Mouse (Mus musculus): ENCODE data around the gene Zbtb20. TPM values are rescaled to one million over a fixed set of nuclear protein-coding genes. Genes with fewer than 3 reads are reported as not detected.

Zbtb20 gene
- polyA plus RNA-seq, 1 experiment from 2014 or later, result 5.2 TPM

GRCm38 (mm10) chr16:43463684-43464475 is 588.2 kb downstream of the Zbtb20 start:
- 93% methylated on average over 13 of the region's 13 CpGs for WGBS (ENCODE audit: missing documents)

GRCm38 (mm10) chr16:43464476-43465080 is 588.9 kb downstream of the Zbtb20 start:
- Histone ChIP-seq H3K27ac (no peak overlapping the region), H3K4me3 (ENCODE audit: inconsistent target) (no peak overlapping the region), H3K36me3 (ENCODE audit: inconsistent target) (no peaks in the 10 kb centered on the region), H3K79me2 (ENCODE audit: inconsistent target) (no peaks in the 10 kb centered on the region)
- WGBS (ENCODE audit: missing documents), result 89% methylated on average over 9 of the region's 10 CpGs

More at GRCm38 (mm10) chr16:43463684-43464475, 588.2 kb downstream of the Zbtb20 start:
- Histone ChIP-seq H3K36me3 (ENCODE audit: inconsistent target) (no peaks in the 10 kb centered on the region), H3K4me3 (ENCODE audit: inconsistent target) (no peak overlapping the region), H3K27ac (no peak overlapping the region), H3K79me2 (ENCODE audit: inconsistent target) (no peaks in the 10 kb centered on the region)

- H3K36me3 ChIP-seq (ENCODE audit: inconsistent target), result no peaks in the 10 kb centered on the region
- WGBS (ENCODE audit: missing documents), result 89% methylated on average over 3 of the region's 3 CpGs
- H3K79me2 ChIP-seq (ENCODE audit: inconsistent target), result no peaks in the 10 kb centered on the region
- no peak overlapping the region for H3K27ac ChIP-seq
- no peak overlapping the region for H3K4me3 ChIP-seq (ENCODE audit: inconsistent target)
Observed at GRCm38 (mm10) chr16:43465368-43465839, 589.7 kb downstream of the Zbtb20 start.

- Histone ChIP-seq H3K27ac (no peak overlapping the region), H3K36me3 (ENCODE audit: inconsistent target) (no peaks in the 10 kb centered on the region), H3K4me3 (ENCODE audit: inconsistent target) (no peak overlapping the region), H3K79me2 (ENCODE audit: inconsistent target) (no peaks in the 10 kb centered on the region)
- 97% methylated on average over 9 of the region's 9 CpGs for WGBS (ENCODE audit: missing documents)
Observed at GRCm38 (mm10) chr16:43465921-43466748, 590.5 kb downstream of the Zbtb20 start.

GRCm38 (mm10) chr16:43466749-43467065 is 591.0 kb downstream of the Zbtb20 start:
- H3K79me2 ChIP-seq (ENCODE audit: inconsistent target), result no peaks in the 10 kb centered on the region
- no peaks in the 10 kb centered on the region for H3K36me3 ChIP-seq (ENCODE audit: inconsistent target)
- 100% methylated on average over 2 of the region's 2 CpGs for WGBS (ENCODE audit: missing documents)
- no peak overlapping the region for H3K27ac ChIP-seq
- H3K4me3 ChIP-seq (ENCODE audit: inconsistent target), result no peak overlapping the region

GRCm38 (mm10) chr16:43471060-43471459 is 595.4 kb downstream of the Zbtb20 start:
- 96% methylated on average over 3 of the region's 3 CpGs for WGBS (ENCODE audit: missing documents)
- H3K36me3 ChIP-seq (ENCODE audit: inconsistent target), result no peaks in the 10 kb centered on the region
- no peaks in the 10 kb centered on the region for H3K79me2 ChIP-seq (ENCODE audit: inconsistent target)
- H3K4me3 ChIP-seq (ENCODE audit: inconsistent target), result no peak overlapping the region
- no peak overlapping the region for H3K27ac ChIP-seq

- H3K36me3 ChIP-seq (ENCODE audit: inconsistent target), result no peaks in the 10 kb centered on the region
- H3K79me2 ChIP-seq (ENCODE audit: inconsistent target), result no peaks in the 10 kb centered on the region
- H3K27ac ChIP-seq, result no peak overlapping the region
- no peak overlapping the region for H3K4me3 ChIP-seq (ENCODE audit: inconsistent target)
- 96% methylated on average over 11 of the region's 11 CpGs for WGBS (ENCODE audit: missing documents)
Observed at GRCm38 (mm10) chr16:43474941-43475728, 599.5 kb downstream of the Zbtb20 start.

GRCm38 (mm10) chr16:43476921-43477320 is 601.2 kb downstream of the Zbtb20 start:
- Histone ChIP-seq H3K4me3 (ENCODE audit: inconsistent target) (no peak overlapping the region), H3K27ac (no peak overlapping the region), H3K79me2 (ENCODE audit: inconsistent target) (no peaks in the 10 kb centered on the region), H3K36me3 (ENCODE audit: inconsistent target) (no peaks in the 10 kb centered on the region)
- 69% methylated on average over 3 of the region's 3 CpGs for WGBS (ENCODE audit: missing documents)

GRCm38 (mm10) chr16:43478352-43478751 is 602.7 kb downstream of the Zbtb20 start:
- no peak overlapping the region for H3K27ac ChIP-seq
- WGBS (ENCODE audit: missing documents), result 93% methylated on average over 1 of the region's 1 CpGs
- no peak overlapping the region for H3K4me3 ChIP-seq (ENCODE audit: inconsistent target)
- H3K36me3 ChIP-seq (ENCODE audit: inconsistent target), result no peaks in the 10 kb centered on the region
- H3K79me2 ChIP-seq (ENCODE audit: inconsistent target), result no peaks in the 10 kb centered on the region

GRCm38 (mm10) chr16:43480532-43480931 is 604.9 kb downstream of the Zbtb20 start:
- WGBS (ENCODE audit: missing documents), result 98% methylated on average over 6 of the region's 6 CpGs
- H3K79me2 ChIP-seq (ENCODE audit: inconsistent target), result no peaks in the 10 kb centered on the region
- no peak overlapping the region for H3K27ac ChIP-seq
- H3K4me3 ChIP-seq (ENCODE audit: inconsistent target), result no peak overlapping the region
- H3K36me3 ChIP-seq (ENCODE audit: inconsistent target), result no peaks in the 10 kb centered on the region

- H3K36me3 ChIP-seq (ENCODE audit: inconsistent target), result no peaks in the 10 kb centered on the region
- H3K4me3 ChIP-seq (ENCODE audit: inconsistent target), result no peak overlapping the region
- 89% methylated on average over 3 of the region's 3 CpGs for WGBS (ENCODE audit: missing documents)
- H3K79me2 ChIP-seq (ENCODE audit: inconsistent target), result no peaks in the 10 kb centered on the region
- no peak overlapping the region for H3K27ac ChIP-seq
Observed at GRCm38 (mm10) chr16:43482125-43482524, 606.4 kb downstream of the Zbtb20 start.

GRCm38 (mm10) chr16:43482738-43483137 is 607.1 kb downstream of the Zbtb20 start:
- Histone ChIP-seq H3K36me3 (ENCODE audit: inconsistent target) (no peaks in the 10 kb centered on the region), H3K79me2 (ENCODE audit: inconsistent target) (no peaks in the 10 kb centered on the region), H3K4me3 (ENCODE audit: inconsistent target) (no peak overlapping the region), H3K27ac (no peak overlapping the region)
- WGBS (ENCODE audit: missing documents), result 100% methylated on average over 2 of the region's 2 CpGs

- Histone ChIP-seq H3K36me3 (ENCODE audit: inconsistent target) (no peaks in the 10 kb centered on the region), H3K79me2 (ENCODE audit: inconsistent target) (no peaks in the 10 kb centered on the region), H3K4me3 (ENCODE audit: inconsistent target) (no peak overlapping the region), H3K27ac (no peak overlapping the region)
- 90% methylated on average over 4 of the region's 4 CpGs for WGBS (ENCODE audit: missing documents)
Observed at GRCm38 (mm10) chr16:43484400-43484799, 608.7 kb downstream of the Zbtb20 start.

- Histone ChIP-seq H3K4me3 (ENCODE audit: inconsistent target) (no peak overlapping the region), H3K36me3 (ENCODE audit: inconsistent target) (no peaks in the 10 kb centered on the region), H3K79me2 (ENCODE audit: inconsistent target) (no peaks in the 10 kb centered on the region), H3K27ac (no peak overlapping the region)
- WGBS (ENCODE audit: missing documents), result 94% methylated on average over 3 of the region's 3 CpGs
Observed at GRCm38 (mm10) chr16:43489362-43489761, 613.7 kb downstream of the Zbtb20 start.

Data from macrophage (primary cell).